Mouse (Mus musculus) subcutaneous adipose tissue, adult 2 months (tissue): ENCODE measurements around the gene Rcan1. TPM values are rescaled to one million over a fixed set of nuclear protein-coding genes. Genes with fewer than 3 reads are reported as not detected.

Experiments used
- polyA plus RNA-seq: library from polyadenylated mRNA; depleted of rRNA; stranded (reverse); fragments of >200 nt; gene quantifications from 2 replicates; pipeline ENCODE4 v1.2.3, GENCODE M21; 2012; ENCODE audit warnings: low replicate concordance; rRNA removed

Rcan1 gene
- 16.8 and 19.9 TPM in 2 replicates for polyA plus RNA-seq

GRCm38 (mm10) chr16:92470706-92471105, at the start of gene Rcan1:
Gene Rcan1, minus strand, starts transcription at chr16:92470867.

GRCm38 (mm10) chr16:92485436-92485835, 14.8 kb upstream of the Rcan1 start, which contains the start of gene Clic6:
Gene Clic6, plus strand, starts transcription at chr16:92485736.

GRCm38 (mm10) chr16:92359229-92359628, 111.4 kb downstream of the Rcan1 start, which contains the start of gene Kcne1:
Gene Kcne1, minus strand, starts transcription at chr16:92359468.

Other genes starting within 250 kb of the Rcan1 start
- gene Kcne2, start 178.5 kb downstream of the Rcan1 start, polyA plus RNA-seq, result 0.13 TPM in 1 of 2 replicates, not detected in the other
- gene Smim11, start 169.6 kb downstream of the Rcan1 start, polyA plus RNA-seq, result 25.3 and 25.8 TPM in 2 replicates
- not detected in 2 replicates for gene Fam243, start 149.4 kb downstream of the Rcan1 start, polyA plus RNA-seq
- 0.67 TPM in 1 of 2 replicates, not detected in the other for gene Kcne1, start 111.4 kb downstream of the Rcan1 start, polyA plus RNA-seq
- 0.56 and 1.2 TPM in 2 replicates for gene Clic6, start 14.9 kb upstream of the Rcan1 start, polyA plus RNA-seq